Mouse (Mus musculus): ENCODE measurements around the gene Kmt2d. TPM values are rescaled to one million over a fixed set of nuclear protein-coding genes. Genes with fewer than 3 reads are reported as not detected.

The Kmt2d gene
- polyA plus RNA-seq, 2 experiments, result 3.9 to 5.7 TPM

DNA sequence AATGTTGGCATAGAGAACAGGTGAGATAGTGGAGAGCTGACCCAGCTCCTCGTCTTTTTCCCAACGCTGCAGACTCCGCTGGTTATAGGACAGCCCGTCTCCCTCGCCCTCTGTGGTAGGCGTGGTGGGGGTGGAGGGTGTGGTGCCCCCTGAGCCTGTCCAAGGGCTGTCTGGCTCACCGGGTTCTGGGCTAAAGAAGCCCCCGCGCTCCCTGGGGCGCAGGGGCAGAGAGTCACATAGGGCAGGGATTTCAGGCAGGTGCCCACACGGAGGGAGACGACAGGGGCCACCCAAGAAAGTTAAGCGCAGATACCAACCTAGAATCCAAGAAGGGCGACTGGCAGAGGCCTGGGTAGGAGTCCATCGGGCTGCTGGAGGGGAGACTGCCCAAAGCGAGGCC lies 16.8 kb downstream of the Kmt2d start:
- Histone ChIP-seq H3K36me3 (replicated peaks; ENCODE audit: control insufficient read depth, insufficient read depth, low read depth) (peaks cover 91% of the 10 kb centered on the region), H3K4me2 (ENCODE audit: low read depth) (no peak overlapping the region), H3K4me1 (replicated peaks; ENCODE audit: control insufficient read depth in 2 of 2, insufficient read depth in 2 of 2, low read length in 1 of 2) (no peaks in the 10 kb centered on the region), H3K4me3 (ENCODE audit: insufficient read depth in 1 of 2, low read depth in 2 of 2, low read length in 2 of 2) (no peak overlapping the region), H3K27me3 (ENCODE audit: control insufficient read depth, insufficient read depth, low read length) (no peaks in the 10 kb centered on the region), H3K9me3 (ENCODE audit: control insufficient read depth, low read length) (no peaks in the 10 kb centered on the region), H3K9ac (replicated peaks) (no peak overlapping the region), H3K27ac (no peak overlapping the region)
- DNase-seq (ENCODE audit: low read depth in 3 of 3, low spot score in 3 of 3) (no peak), ATAC-seq (ENCODE audit: insufficient read depth) (no peak)
- TF ChIP-seq EP300 (IDR thresholded peaks at IDR 0.05; ENCODE audit: low read depth), result no peak
- TF ChIP-seq CTCF (IDR thresholded peaks at IDR 0.05; ENCODE audit: low read depth), result no peak
- WGBS (ENCODE audit: insufficient replicate concordance), result 86% methylated on average over 16 of the region's 16 CpGs

DNA sequence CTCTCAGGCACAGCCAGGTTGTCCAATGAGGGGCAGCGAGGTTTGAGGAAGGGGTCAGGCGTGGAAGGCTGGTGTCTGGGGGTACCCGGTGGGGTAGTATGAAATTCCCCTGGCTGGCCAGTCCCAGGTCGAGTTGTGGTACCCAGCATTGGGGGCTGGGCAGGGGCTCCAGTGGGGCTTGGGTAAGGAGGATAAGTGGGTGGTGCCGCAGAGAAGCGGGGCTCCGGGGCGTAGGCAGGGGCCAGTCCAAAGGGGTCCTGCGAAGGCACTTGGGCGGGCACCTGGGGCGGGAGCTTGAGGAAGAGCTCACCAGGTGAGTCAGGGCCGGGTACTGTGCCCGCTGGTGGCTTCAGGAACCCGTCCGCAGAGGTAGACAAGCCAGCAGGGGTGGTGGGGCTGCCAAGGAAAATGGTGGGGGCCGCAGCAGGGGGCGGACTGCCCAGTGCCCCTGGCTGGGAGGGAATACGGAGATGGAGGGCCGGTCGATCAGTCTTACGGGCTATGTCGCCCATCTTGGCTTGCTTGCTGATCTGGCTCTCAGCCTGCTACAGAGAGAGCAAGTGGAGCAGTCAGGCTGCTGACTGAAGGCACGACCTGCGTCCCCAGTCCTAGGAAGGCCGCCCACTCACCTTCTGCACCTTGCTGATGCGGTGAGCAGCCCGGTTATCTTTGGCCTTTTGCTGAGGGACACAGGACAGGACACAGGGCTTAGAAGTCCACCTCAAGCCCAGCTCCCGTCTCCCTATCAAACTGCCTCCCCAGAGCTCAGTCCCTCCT lies 17.7 kb downstream of the Kmt2d start:
- H3K9me3 ChIP-seq (ENCODE audit: control insufficient read depth, low read length), result no peaks in the 10 kb centered on the region
- no peaks in the 10 kb centered on the region for H3K4me1 ChIP-seq (replicated peaks; ENCODE audit: control insufficient read depth in 2 of 2, insufficient read depth in 2 of 2, low read length in 1 of 2)
- no peak overlapping the region for H3K4me2 ChIP-seq (ENCODE audit: low read depth)
- TF ChIP-seq CTCF (IDR thresholded peaks at IDR 0.05; ENCODE audit: low read depth) (no peak), EP300 (IDR thresholded peaks at IDR 0.05; ENCODE audit: low read depth) (no peak)
- H3K27me3 ChIP-seq (ENCODE audit: control insufficient read depth, insufficient read depth, low read length), result no peaks in the 10 kb centered on the region
- 88% methylated on average over 28 of the region's 28 CpGs for WGBS (ENCODE audit: insufficient replicate concordance)
- peaks cover 93% of the 10 kb centered on the region for H3K36me3 ChIP-seq (replicated peaks; ENCODE audit: control insufficient read depth, insufficient read depth, low read depth)
- H3K4me3 ChIP-seq (ENCODE audit: insufficient read depth in 1 of 2, low read depth in 2 of 2, low read length in 2 of 2), result no peak overlapping the region
- no peak overlapping the region for H3K9ac ChIP-seq (replicated peaks)
- H3K27ac ChIP-seq, result no peak overlapping the region
- ATAC-seq (ENCODE audit: insufficient read depth) (no peak), DNase-seq (ENCODE audit: low read depth in 3 of 3, low spot score in 3 of 3) (no peak)

DNA sequence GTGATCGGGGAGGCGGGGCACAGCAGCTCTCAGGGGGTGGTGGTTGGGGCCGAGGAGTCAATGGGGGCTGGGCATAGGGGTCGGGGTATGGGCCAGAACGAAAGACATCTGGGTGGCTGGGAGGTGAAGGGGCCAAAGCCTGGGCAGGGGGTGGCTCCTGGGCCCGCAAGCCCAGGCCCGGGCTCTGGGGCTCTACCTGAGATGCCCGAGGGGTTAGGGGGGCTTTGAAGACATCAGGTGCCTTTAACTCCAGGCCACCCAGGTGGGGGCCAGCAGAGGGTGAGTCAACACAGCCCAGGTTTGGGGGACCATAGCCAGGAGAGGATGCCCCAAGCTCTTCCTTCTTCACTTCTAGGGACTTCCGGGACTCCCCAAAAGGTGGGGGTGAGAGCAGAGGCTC lies 18.3 kb downstream of the Kmt2d start:
- Histone ChIP-seq H3K4me1 (replicated peaks; ENCODE audit: control insufficient read depth in 2 of 2, insufficient read depth in 2 of 2, low read length in 1 of 2) (no peaks in the 10 kb centered on the region), H3K27ac (no peak overlapping the region), H3K4me2 (ENCODE audit: low read depth) (no peak overlapping the region), H3K9ac (replicated peaks) (no peak overlapping the region), H3K4me3 (ENCODE audit: insufficient read depth in 1 of 2, low read depth in 2 of 2, low read length in 2 of 2) (no peak overlapping the region), H3K9me3 (ENCODE audit: control insufficient read depth, low read length) (no peaks in the 10 kb centered on the region), H3K27me3 (ENCODE audit: control insufficient read depth, insufficient read depth, low read length) (no peaks in the 10 kb centered on the region), H3K36me3 (replicated peaks; ENCODE audit: control insufficient read depth, insufficient read depth, low read depth) (peaks cover 92% of the 10 kb centered on the region)
- TF ChIP-seq EP300 (IDR thresholded peaks at IDR 0.05; ENCODE audit: low read depth), result no peak
- no peak for TF ChIP-seq CTCF (IDR thresholded peaks at IDR 0.05; ENCODE audit: low read depth)
- WGBS (ENCODE audit: insufficient replicate concordance), result 88% methylated on average over 9 of the region's 9 CpGs
- ATAC-seq (ENCODE audit: insufficient read depth), result no peak
- no peak for DNase-seq (ENCODE audit: low read depth in 3 of 3, low spot score in 3 of 3)

DNA sequence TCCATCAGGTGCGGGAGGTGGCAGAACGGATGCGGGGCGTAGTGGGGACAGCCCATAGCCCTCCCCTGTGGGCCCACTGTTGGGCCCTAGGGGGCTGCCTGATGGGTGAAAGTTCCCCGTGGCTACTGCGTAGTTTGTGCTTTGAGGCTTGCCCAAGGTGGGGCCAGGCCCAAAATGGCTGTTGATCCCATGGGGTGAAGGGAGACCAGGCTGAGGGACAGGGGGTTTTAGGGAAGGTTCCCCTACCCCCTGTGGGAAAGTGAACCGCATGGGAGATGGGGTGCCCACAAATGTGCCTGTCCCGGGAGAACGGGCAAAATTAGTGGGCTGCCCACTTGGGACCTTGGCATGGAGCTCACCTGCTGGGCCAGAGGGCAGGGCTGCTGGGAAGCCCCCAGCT lies 18.9 kb downstream of the Kmt2d start:
- no peak overlapping the region for H3K4me2 ChIP-seq (ENCODE audit: low read depth)
- H3K27me3 ChIP-seq (ENCODE audit: control insufficient read depth, insufficient read depth, low read length), result no peaks in the 10 kb centered on the region
- 95% methylated on average over 9 of the region's 9 CpGs for WGBS (ENCODE audit: insufficient replicate concordance)
- TF ChIP-seq CTCF (IDR thresholded peaks at IDR 0.05; ENCODE audit: low read depth) (no peak), EP300 (IDR thresholded peaks at IDR 0.05; ENCODE audit: low read depth) (no peak)
- ATAC-seq (ENCODE audit: insufficient read depth), result no peak
- H3K36me3 ChIP-seq (replicated peaks; ENCODE audit: control insufficient read depth, insufficient read depth, low read depth), result peaks cover 92% of the 10 kb centered on the region
- H3K9ac ChIP-seq (replicated peaks), result no peak overlapping the region
- H3K4me3 ChIP-seq (ENCODE audit: insufficient read depth in 1 of 2, low read depth in 2 of 2, low read length in 2 of 2), result no peak overlapping the region
- no peaks in the 10 kb centered on the region for H3K9me3 ChIP-seq (ENCODE audit: control insufficient read depth, low read length)
- no peak for DNase-seq (ENCODE audit: low read depth in 3 of 3, low spot score in 3 of 3)
- H3K27ac ChIP-seq, result no peak overlapping the region
- H3K4me1 ChIP-seq (replicated peaks; ENCODE audit: control insufficient read depth in 2 of 2, insufficient read depth in 2 of 2, low read length in 1 of 2), result no peaks in the 10 kb centered on the region

DNA sequence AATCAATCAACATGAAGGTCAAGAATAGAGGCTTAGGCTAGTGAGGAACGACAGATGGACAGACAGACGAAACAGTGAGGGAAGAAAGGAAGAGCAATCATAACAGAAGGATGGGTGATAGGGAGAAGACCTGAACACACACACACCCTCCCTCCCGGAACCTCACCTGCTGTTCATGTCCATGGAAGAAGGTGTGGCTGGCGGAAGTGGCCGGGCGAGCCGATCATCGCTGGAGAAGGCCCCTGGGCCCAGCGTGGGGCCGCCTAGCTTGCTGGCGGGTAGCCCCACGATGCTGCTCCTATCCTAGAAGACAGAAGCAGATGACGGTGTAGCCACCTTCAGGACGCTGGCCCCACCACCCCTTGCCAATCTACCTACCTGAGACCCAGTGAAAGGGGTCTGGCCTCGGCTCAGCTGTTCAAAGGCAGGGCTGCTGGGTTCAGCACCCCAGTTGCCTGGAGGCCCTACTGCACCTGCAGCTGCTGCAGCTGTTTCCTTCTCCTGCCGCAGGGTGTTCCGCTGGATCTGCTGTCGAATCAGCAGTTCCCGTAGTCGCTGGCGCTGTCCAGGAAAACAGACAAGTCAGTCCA lies 19.7 kb downstream of the Kmt2d start:
- 90% methylated on average over 21 of the region's 21 CpGs for WGBS (ENCODE audit: insufficient replicate concordance)
- Histone ChIP-seq H3K4me2 (ENCODE audit: low read depth) (no peak overlapping the region), H3K27me3 (ENCODE audit: control insufficient read depth, insufficient read depth, low read length) (no peaks in the 10 kb centered on the region), H3K27ac (no peak overlapping the region), H3K4me1 (replicated peaks; ENCODE audit: control insufficient read depth in 2 of 2, insufficient read depth in 2 of 2, low read length in 1 of 2) (no peaks in the 10 kb centered on the region), H3K9ac (replicated peaks) (no peak overlapping the region), H3K9me3 (ENCODE audit: control insufficient read depth, low read length) (no peaks in the 10 kb centered on the region), H3K36me3 (replicated peaks; ENCODE audit: control insufficient read depth, insufficient read depth, low read depth) (peaks cover 92% of the 10 kb centered on the region), H3K4me3 (ENCODE audit: insufficient read depth in 1 of 2, low read depth in 2 of 2, low read length in 2 of 2) (no peak overlapping the region)
- DNase-seq (ENCODE audit: low read depth in 3 of 3, low spot score in 3 of 3) (no peak), ATAC-seq (ENCODE audit: insufficient read depth) (no peak)
- no peak for TF ChIP-seq EP300 (IDR thresholded peaks at IDR 0.05; ENCODE audit: low read depth)
- TF ChIP-seq CTCF (IDR thresholded peaks at IDR 0.05; ENCODE audit: low read depth), result no peak
